Mouse (Mus musculus) stomach, postnatal 0 days (tissue): ENCODE results near the gene Ndufc2. TPM values are rescaled to one million over a fixed set of nuclear protein-coding genes. Genes with fewer than 3 reads are reported as not detected.

Experiments used
- ATAC-seq: fragments of 200-750 bp; cut with Nextera tagmentation; 2 replicates; pipeline ENCODE4 v1.8.0; 2017; ENCODE audit not compliant: low FRiP score, low TSS enrichment
- DNase-seq: peaks from one replicate; pipeline ENCODE4 v3.0.0-alpha.2; 2016; ENCODE audit warnings: low spot score
- H3K27ac ChIP-seq: fragments of 300-500 bp; sonication (generic); replicated peaks from 2 replicates; pipeline ENCODE4 v1.5.1; 2014; ENCODE audit warnings: mild to moderate bottlenecking, control low read depth
- H3K27me3 ChIP-seq: fragments of 300-500 bp; sonication (generic); 2 replicates; pipeline ENCODE4 v1.6.1; 2014; ENCODE audit warnings: low read length; ENCODE audit not compliant: control insufficient read depth, insufficient read depth
- H3K36me3 ChIP-seq: fragments of 300-500 bp; sonication (generic); 2 replicates; pipeline ENCODE4 v1.6.1; 2014; ENCODE audit warnings: low read length, mixed read lengths; ENCODE audit not compliant: control insufficient read depth, insufficient read depth
- H3K4me1 ChIP-seq: fragments of 300-500 bp; sonication (generic); replicated peaks from 2 replicates; pipeline ENCODE4 v1.6.1; 2014; ENCODE audit warnings: antibody characterized with exemption; ENCODE audit not compliant: control insufficient read depth, insufficient read depth
- H3K4me2 ChIP-seq: fragments of 300-500 bp; sonication (generic); replicated peaks from 2 replicates; pipeline ENCODE4 v1.6.1; 2014; ENCODE audit warnings: low read depth, mild to moderate bottlenecking, control low read depth, moderate library complexity
- H3K4me3 ChIP-seq: fragments of 300-500 bp; sonication (generic); 2 replicates; pipeline ENCODE4 v1.5.1; 2014; ENCODE audit warnings: low read depth, low read length, control low read depth
- H3K9ac ChIP-seq: fragments of 300-500 bp; sonication (generic); 2 replicates; pipeline ENCODE4 v1.6.1; 2014; ENCODE audit warnings: mild to moderate bottlenecking, low read length, control low read depth, mixed read lengths
- H3K9me3 ChIP-seq: fragments of 300-500 bp; sonication (generic); 2 replicates; pipeline ENCODE4 v1.6.1; 2016; ENCODE audit warnings: low read length; ENCODE audit not compliant: control insufficient read depth
- CTCF ChIP-seq: IDR thresholded peaks from 2 replicates; pipeline ENCODE4 v1.5.1; 2016; ENCODE audit warnings: antibody characterized with exemption, low read depth, mild to moderate bottlenecking, moderate library complexity
- EP300 ChIP-seq: optimal IDR thresholded peaks from 2 replicates; pipeline ENCODE3; 2016; ENCODE audit warnings: antibody characterized with exemption
- WGBS: fragments of 180-500 bp; shearing (Covaris S2); extraction: QIAGEN DNeasy Blood & Tissue Kit; methylation state at CpG from one replicate; pipeline ENCODE4 v1.1.7; 2014; 5-methylcytosine and 5-hydroxymethylcytosine counted together
- polyA plus RNA-seq: library from polyadenylated mRNA; unstranded; fragments of >200 nt; fragmentation: Nextera tagmentation; extraction: Ambion mirVana; gene quantifications from 2 replicates; pipeline ENCODE4 v1.2.1, GENCODE M21; 2015

The Ndufc2 gene
- polyA plus RNA-seq, 1 experiment from 2014 or later: 439 TPM

DNA sequence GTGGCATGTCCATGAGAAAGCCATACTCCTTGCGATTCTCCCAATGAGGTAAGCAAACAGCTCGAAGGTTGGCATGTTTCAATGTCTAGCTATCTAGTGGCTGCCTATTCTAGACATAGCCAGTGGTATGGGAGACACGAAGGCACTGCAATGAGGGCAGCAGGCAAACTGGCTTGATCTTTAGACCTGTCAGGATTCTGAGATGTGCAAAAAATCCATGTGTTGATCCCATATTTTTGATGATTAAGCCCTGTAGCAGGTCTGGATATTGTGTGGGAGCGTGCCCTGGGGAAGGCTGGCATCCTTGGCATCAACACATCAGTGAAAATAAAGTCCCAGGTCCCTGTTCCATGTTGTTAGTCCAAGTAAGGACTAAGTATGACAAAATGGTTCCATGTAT lies 11.3 kb upstream of the Ndufc2 start:
- WGBS: 94% methylated on average over 4 of the region's 4 CpGs
- DNase-seq: no peak
- Histone ChIP-seq H3K4me3 (no peak overlapping the region), H3K9me3 (no peaks in the 10 kb centered on the region), H3K27ac (no peak overlapping the region), H3K9ac (no peak overlapping the region), H3K27me3 (no peaks in the 10 kb centered on the region), H3K4me1 (no peaks in the 10 kb centered on the region), H3K36me3 (peaks cover 8% of the 10 kb centered on the region), H3K4me2 (no peak overlapping the region)
- no peak for ATAC-seq
- TF ChIP-seq CTCF (no peak), EP300 (no peak)

DNA sequence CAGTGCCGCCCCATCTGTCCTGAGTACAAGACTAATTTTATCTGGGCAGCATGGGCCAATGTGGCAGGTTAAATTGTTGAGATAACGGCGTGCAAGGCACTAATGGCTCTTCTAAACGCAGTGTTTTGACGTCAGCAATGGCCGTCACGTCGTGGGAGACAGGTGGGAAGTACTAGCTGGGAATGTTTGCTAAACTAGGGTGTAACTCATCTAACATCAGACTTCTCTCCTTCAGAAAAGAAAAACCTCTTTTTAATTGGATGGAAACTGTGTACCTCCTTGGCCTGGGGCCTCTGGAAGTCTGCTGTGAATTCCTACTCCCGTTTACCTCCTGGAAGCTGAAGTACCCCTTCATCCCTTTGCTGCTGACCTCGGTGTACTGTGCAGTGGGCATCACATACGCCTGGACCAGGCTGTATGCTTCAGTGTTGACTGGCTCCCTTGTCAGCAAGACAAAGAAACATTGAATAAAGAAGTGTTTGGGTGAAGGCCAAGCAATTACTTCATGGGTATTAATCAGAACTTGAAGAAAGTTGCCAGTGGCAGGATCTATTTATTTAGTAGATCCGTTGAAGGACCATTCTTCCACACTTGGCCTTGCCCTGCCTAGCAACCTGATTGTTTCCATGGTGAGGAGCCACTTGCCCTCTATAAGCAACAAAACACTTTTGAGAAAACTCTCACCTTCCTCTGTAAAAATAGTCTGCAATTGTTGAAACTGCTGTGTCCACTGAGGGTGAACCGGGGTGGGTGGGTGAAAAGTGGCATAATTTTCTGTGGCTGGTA lies 8.3 kb upstream of the Ndufc2 start:
- Histone ChIP-seq H3K9ac (no peak overlapping the region), H3K4me1 (no peaks in the 10 kb centered on the region), H3K27me3 (no peaks in the 10 kb centered on the region), H3K4me2 (no peak overlapping the region), H3K4me3 (no peak overlapping the region), H3K36me3 (no peaks in the 10 kb centered on the region; the same call in none of the 2 replicates), H3K27ac (0 out of 2 replicates have a peak overlapping the region, but pooled peaks have one; percentile 24), H3K9me3 (no peaks in the 10 kb centered on the region)
- no peak for TF ChIP-seq EP300
- no peak for TF ChIP-seq CTCF
- 53% methylated on average over 13 of the region's 13 CpGs for WGBS
- peak; percentile 45; the same call in 1 of the 2 replicates for ATAC-seq
- DNase-seq: peak; percentile 35

DNA sequence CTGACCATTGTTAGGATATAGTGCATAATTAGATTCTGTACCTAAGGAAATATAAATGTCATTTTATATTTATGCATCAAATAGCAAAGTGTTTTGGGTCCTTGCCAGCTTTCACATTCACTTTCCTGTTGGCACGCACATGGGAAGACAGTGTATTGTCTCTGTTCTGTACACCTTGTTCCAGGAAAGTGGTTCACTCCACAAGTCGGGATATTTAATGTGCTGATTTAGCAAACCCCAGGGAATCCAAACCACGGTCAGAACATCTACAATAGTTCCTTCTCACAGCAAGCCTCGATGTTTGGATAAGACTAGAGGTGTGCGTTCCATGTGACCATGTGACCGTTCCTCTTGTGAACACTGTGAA lies 7.7 kb upstream of the Ndufc2 start:
- TF ChIP-seq CTCF: no peak
- no peak for TF ChIP-seq EP300
- Histone ChIP-seq H3K27ac (no peak overlapping the region), H3K27me3 (no peaks in the 10 kb centered on the region), H3K9ac (no peak overlapping the region), H3K4me3 (no peak overlapping the region), H3K4me2 (no peak overlapping the region), H3K9me3 (no peaks in the 10 kb centered on the region), H3K4me1 (no peaks in the 10 kb centered on the region), H3K36me3 (no peaks in the 10 kb centered on the region; the same call in none of the 2 replicates)
- WGBS: 74% methylated on average over 6 of the region's 6 CpGs
- peak; percentile 40 for ATAC-seq
- DNase-seq: no peak

DNA sequence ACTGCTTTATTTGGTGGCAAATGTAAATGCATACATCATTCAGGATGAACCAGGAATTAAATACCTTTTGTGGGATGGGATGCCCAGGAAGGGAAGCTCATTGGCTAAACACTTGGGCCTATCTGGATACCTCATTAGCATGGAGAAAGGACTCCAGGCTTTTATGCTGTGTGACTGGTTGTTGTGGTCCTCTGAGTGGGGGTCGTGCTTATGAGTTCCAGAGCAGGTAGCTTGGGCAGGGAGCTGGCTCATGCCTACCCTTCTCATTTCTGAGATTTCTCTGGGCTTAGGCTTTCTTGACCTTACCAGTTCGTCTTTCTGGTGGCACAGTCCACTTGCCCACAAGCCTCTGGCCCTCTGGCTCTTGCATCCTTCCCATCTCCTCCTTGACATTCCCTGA lies 5.4 kb upstream of the Ndufc2 start:
- no peaks in the 10 kb centered on the region; the same call in 1 of the 2 replicates for H3K36me3 ChIP-seq
- H3K4me2 ChIP-seq: no peak overlapping the region
- DNase-seq (no peak), ATAC-seq (no peak)
- no peaks in the 10 kb centered on the region for H3K4me1 ChIP-seq
- H3K27me3 ChIP-seq: no peaks in the 10 kb centered on the region
- 83% methylated on average over 2 of the region's 2 CpGs for WGBS
- no peak overlapping the region for H3K9ac ChIP-seq
- H3K9me3 ChIP-seq: no peaks in the 10 kb centered on the region
- no peak for TF ChIP-seq CTCF
- no peak for TF ChIP-seq EP300
- H3K4me3 ChIP-seq: no peak overlapping the region
- H3K27ac ChIP-seq: no peak overlapping the region

GRCm38 (mm10) chr7:97398943-97399342 lies 860 bp upstream of the Ndufc2 start:
- 82% methylated on average over 6 of the region's 6 CpGs for WGBS
- Histone ChIP-seq H3K4me3 (no peak overlapping the region), H3K27me3 (no peaks in the 10 kb centered on the region), H3K27ac (no peak overlapping the region), H3K9ac (no peak overlapping the region), H3K4me2 (no peak overlapping the region), H3K36me3 (no peaks in the 10 kb centered on the region), H3K4me1 (peaks cover 4% of the 10 kb centered on the region; the same call in 1 of the 2 replicates), H3K9me3 (no peaks in the 10 kb centered on the region)
- DNase-seq (no peak), ATAC-seq (no peak)
- TF ChIP-seq EP300: no peak
- TF ChIP-seq CTCF: no peak

- Histone ChIP-seq H3K4me1 (no peaks in the 10 kb centered on the region), H3K27me3 (no peaks in the 10 kb centered on the region), H3K36me3 (peaks cover 4% of the 10 kb centered on the region), H3K9me3 (no peaks in the 10 kb centered on the region), H3K4me2 (no peak overlapping the region), H3K4me3 (no peak overlapping the region), H3K27ac (no peak overlapping the region), H3K9ac (no peak overlapping the region)
- 44% methylated on average over 10 of the region's 10 CpGs for WGBS
- TF ChIP-seq EP300 (no peak), CTCF (no peak)
- ATAC-seq (peak; percentile 38; the same call in 1 of the 2 replicates), DNase-seq (no peak)
These were observed 7.3 kb downstream of the Ndufc2 start for GRCm38 (mm10) chr7:97407145-97407544.
